Mouse (Mus musculus): ENCODE results near the gene Pygb. TPM values are rescaled to one million over a fixed set of nuclear protein-coding genes. Genes with fewer than 3 reads are reported as not detected.

The Pygb gene
- polyA plus RNA-seq, 1 experiment, result 39.0 TPM

- Histone ChIP-seq H3K4me3 (ENCODE audit: insufficient read depth, poor library complexity, severe bottlenecking) (peak within 1 kb of the TSS; percentile 69), H3K79me3 (ENCODE audit: low read depth) (no peaks in the 10 kb centered on the region), H3K27me3 (ENCODE audit: control insufficient read depth, insufficient read depth, insufficient read length) (peaks cover 19% of the 10 kb centered on the region), H3K36me3 (ENCODE audit: control insufficient read depth, insufficient read depth) (no peaks in the 10 kb centered on the region), H3K79me2 (ENCODE audit: control insufficient read depth, insufficient read depth) (peaks cover 10% of the 10 kb centered on the region), H3ac (ENCODE audit: control insufficient read depth, insufficient read length, low read depth) (peak within 1 kb of the TSS; percentile 88)
- TF ChIP-seq CTCF (IDR thresholded peaks at IDR 0.05; ENCODE audit: control insufficient read depth, insufficient read depth, insufficient read length) (peak; percentile 55), MAX (IDR thresholded peaks at IDR 0.05) (peak; percentile 76), FOSL1 (IDR thresholded peaks at IDR 0.05; ENCODE audit: insufficient read depth, low read length, poor library complexity, severe bottlenecking) (no peak), CEBPB (IDR thresholded peaks at IDR 0.05; ENCODE audit: low read depth) (no peak), MYOG (IDR thresholded peaks at IDR 0.05; ENCODE audit: control insufficient read depth, extremely low read depth, insufficient read length) (no peak)
Measured at GRCm38 (mm10) chr2:150748854-150749253, 37.7 kb upstream of the Pygb start, which contains the start of gene Entpd6. Gene Entpd6, plus strand, starts transcription at chr2:150749042.

GRCm38 (mm10) chr2:150749283-150749682 is 37.3 kb upstream of the Pygb start:
- peak overlapping the region; percentile 69 for H3K4me3 ChIP-seq (ENCODE audit: insufficient read depth, poor library complexity, severe bottlenecking)
- peaks cover 10% of the 10 kb centered on the region for H3K79me2 ChIP-seq (ENCODE audit: control insufficient read depth, insufficient read depth)
- no peak for TF ChIP-seq CEBPB (IDR thresholded peaks at IDR 0.05; ENCODE audit: low read depth)
- no peak for TF ChIP-seq USF1 (IDR thresholded peaks at IDR 0.05; ENCODE audit: low read depth)
- TF ChIP-seq FOSL1 (IDR thresholded peaks at IDR 0.05; ENCODE audit: insufficient read depth, low read length, poor library complexity, severe bottlenecking), result no peak
- TF ChIP-seq MYOG (IDR thresholded peaks at IDR 0.05; ENCODE audit: control insufficient read depth, extremely low read depth, insufficient read length), result no peak
- TF ChIP-seq MAX (IDR thresholded peaks at IDR 0.05), result no peak
- TF ChIP-seq MYOD1 (IDR thresholded peaks at IDR 0.05; ENCODE audit: control insufficient read depth, insufficient read length, low read depth), result no peak
- TF ChIP-seq CTCF (IDR thresholded peaks at IDR 0.05; ENCODE audit: control insufficient read depth, insufficient read depth, insufficient read length), result no peak
- H3ac ChIP-seq (ENCODE audit: control insufficient read depth, insufficient read length, low read depth), result peak overlapping the region; percentile 88
- H3K36me3 ChIP-seq (ENCODE audit: control insufficient read depth, insufficient read depth), result no peaks in the 10 kb centered on the region
- no peaks in the 10 kb centered on the region for H3K79me3 ChIP-seq (ENCODE audit: low read depth)
- peaks cover 19% of the 10 kb centered on the region for H3K27me3 ChIP-seq (ENCODE audit: control insufficient read depth, insufficient read depth, insufficient read length)

GRCm38 (mm10) chr2:150750129-150750979 is 36.2 kb upstream of the Pygb start:
- Histone ChIP-seq H3K79me2 (ENCODE audit: control insufficient read depth, insufficient read depth) (peaks cover 10% of the 10 kb centered on the region), H3K27me3 (ENCODE audit: control insufficient read depth, insufficient read depth, insufficient read length) (peaks cover 11% of the 10 kb centered on the region), H3ac (ENCODE audit: control insufficient read depth, insufficient read length, low read depth) (no peak overlapping the region), H3K36me3 (ENCODE audit: control insufficient read depth, insufficient read depth) (no peaks in the 10 kb centered on the region), H3K4me3 (ENCODE audit: insufficient read depth, poor library complexity, severe bottlenecking) (no peak overlapping the region), H3K79me3 (ENCODE audit: low read depth) (no peaks in the 10 kb centered on the region)
- TF ChIP-seq USF1 (IDR thresholded peaks at IDR 0.05; ENCODE audit: low read depth), result no peak
- no peak for TF ChIP-seq MAX (IDR thresholded peaks at IDR 0.05)
- TF ChIP-seq CEBPB (IDR thresholded peaks at IDR 0.05; ENCODE audit: low read depth), result no peak
- no peak for TF ChIP-seq FOSL1 (IDR thresholded peaks at IDR 0.05; ENCODE audit: insufficient read depth, low read length, poor library complexity, severe bottlenecking)

GRCm38 (mm10) chr2:150755016-150755415 is 31.5 kb upstream of the Pygb start:
- peaks cover 18% of the 10 kb centered on the region for H3K36me3 ChIP-seq (ENCODE audit: control insufficient read depth, insufficient read depth)
- no peaks in the 10 kb centered on the region for H3K27me3 ChIP-seq (ENCODE audit: control insufficient read depth, insufficient read depth, insufficient read length)
- peaks cover under 1% of the 10 kb centered on the region for H3K79me2 ChIP-seq (ENCODE audit: control insufficient read depth, insufficient read depth)
- no peak overlapping the region for H3K4me3 ChIP-seq (ENCODE audit: insufficient read depth, poor library complexity, severe bottlenecking)
- no peaks in the 10 kb centered on the region for H3K79me3 ChIP-seq (ENCODE audit: low read depth)
- TF ChIP-seq FOSL1 (IDR thresholded peaks at IDR 0.05; ENCODE audit: insufficient read depth, low read length, poor library complexity, severe bottlenecking), result no peak
- no peak for TF ChIP-seq CEBPB (IDR thresholded peaks at IDR 0.05; ENCODE audit: low read depth)
- no peak for TF ChIP-seq USF1 (IDR thresholded peaks at IDR 0.05; ENCODE audit: low read depth)
- TF ChIP-seq CTCF (IDR thresholded peaks at IDR 0.05; ENCODE audit: control insufficient read depth, insufficient read depth, insufficient read length), result no peak
- TF ChIP-seq MYOG (IDR thresholded peaks at IDR 0.05; ENCODE audit: control insufficient read depth, extremely low read depth, insufficient read length), result no peak
- no peak for TF ChIP-seq MAX (IDR thresholded peaks at IDR 0.05)
- TF ChIP-seq MYOD1 (IDR thresholded peaks at IDR 0.05; ENCODE audit: control insufficient read depth, insufficient read length, low read depth), result no peak
- H3ac ChIP-seq (ENCODE audit: control insufficient read depth, insufficient read length, low read depth), result no peak overlapping the region

- TF ChIP-seq MAX (IDR thresholded peaks at IDR 0.05) (no peak), CEBPB (IDR thresholded peaks at IDR 0.05; ENCODE audit: low read depth) (no peak), MYOD1 (IDR thresholded peaks at IDR 0.05; ENCODE audit: control insufficient read depth, insufficient read length, low read depth) (no peak), CTCF (IDR thresholded peaks at IDR 0.05; ENCODE audit: control insufficient read depth, insufficient read depth, insufficient read length) (no peak), FOSL1 (IDR thresholded peaks at IDR 0.05; ENCODE audit: insufficient read depth, low read length, poor library complexity, severe bottlenecking) (no peak), USF1 (IDR thresholded peaks at IDR 0.05; ENCODE audit: low read depth) (no peak), MYOG (IDR thresholded peaks at IDR 0.05; ENCODE audit: control insufficient read depth, extremely low read depth, insufficient read length) (no peak)
- H3K36me3 ChIP-seq (ENCODE audit: control insufficient read depth, insufficient read depth), result peaks cover 27% of the 10 kb centered on the region
- no peaks in the 10 kb centered on the region for H3K79me2 ChIP-seq (ENCODE audit: control insufficient read depth, insufficient read depth)
- no peak overlapping the region for H3ac ChIP-seq (ENCODE audit: control insufficient read depth, insufficient read length, low read depth)
- H3K27me3 ChIP-seq (ENCODE audit: control insufficient read depth, insufficient read depth, insufficient read length), result no peaks in the 10 kb centered on the region
- no peaks in the 10 kb centered on the region for H3K79me3 ChIP-seq (ENCODE audit: low read depth)
- H3K4me3 ChIP-seq (ENCODE audit: insufficient read depth, poor library complexity, severe bottlenecking), result no peak overlapping the region
Measured at GRCm38 (mm10) chr2:150761476-150761875, 25.1 kb upstream of the Pygb start.
